Mouse (Mus musculus) embryonic facial prominence, embryonic 12.5 days (tissue): ENCODE results near the gene Nkx2-1. TPM values are rescaled to one million over a fixed set of nuclear protein-coding genes. Genes with fewer than 3 reads are reported as not detected.

Experiments
- ATAC-seq: fragments of 200-750 bp; cut with Nextera tagmentation; 2 replicates; pipeline ENCODE4 v1.8.0; 2017; ENCODE audit not compliant: insufficient number of reproducible peaks, insufficient read depth, low FRiP score, low TSS enrichment
- H3K27ac ChIP-seq: fragments of 300-500 bp; sonication (generic); 2 replicates; pipeline ENCODE4 v1.5.1; 2016; ENCODE audit warnings: mild to moderate bottlenecking
- H3K27me3 ChIP-seq: fragments of 300-500 bp; sonication (generic); 2 replicates; pipeline ENCODE4 v1.6.1; 2016; ENCODE audit warnings: mild to moderate bottlenecking, moderate library complexity
- H3K36me3 ChIP-seq: fragments of 300-500 bp; sonication (generic); 2 replicates; pipeline ENCODE4 v1.6.1; 2016; ENCODE audit warnings: mild to moderate bottlenecking
- H3K4me1 ChIP-seq: fragments of 300-500 bp; sonication (generic); 2 replicates; pipeline ENCODE4 v1.6.1; 2016
- H3K4me2 ChIP-seq: fragments of 300-500 bp; sonication (generic); replicated peaks from 2 replicates; pipeline ENCODE4 v1.6.1; 2016; ENCODE audit warnings: mild to moderate bottlenecking, moderate library complexity
- H3K4me3 ChIP-seq: fragments of 300-500 bp; sonication (generic); 2 replicates; pipeline ENCODE4 v1.5.1; 2016; ENCODE audit warnings: mild to moderate bottlenecking
- H3K9ac ChIP-seq: fragments of 300-500 bp; sonication (generic); 2 replicates; pipeline ENCODE4 v1.6.1; 2016; ENCODE audit warnings: mild to moderate bottlenecking, moderate library complexity
- H3K9me3 ChIP-seq: fragments of 300-500 bp; sonication (generic); 2 replicates; pipeline ENCODE4 v1.6.1; 2016; ENCODE audit warnings: mild to moderate bottlenecking, moderate library complexity
- WGBS: fragments of 180-500 bp; shearing (Covaris S2); methylation state at CpG from one replicate; pipeline ENCODE4 v1.1.7; 2016; 5-methylcytosine and 5-hydroxymethylcytosine counted together
- polyA plus RNA-seq: library from polyadenylated mRNA; unstranded; fragments of >200 nt; fragmentation: Nextera tagmentation; extraction: Ambion mirVana; gene quantifications from 2 replicates; pipeline ENCODE4 v1.2.1, GENCODE M21; 2016

The Nkx2-1 gene
- 1.6 and 4.4 TPM in 2 replicates for polyA plus RNA-seq

- peaks cover 93% of the 10 kb centered on the region for H3K27me3 ChIP-seq
- 1% methylated on average over 11 of the region's 11 CpGs for WGBS
- no peaks in the 10 kb centered on the region for H3K9me3 ChIP-seq
- no peak for ATAC-seq
- H3K27ac ChIP-seq, result no peak within 1 kb of the TSS
- no peak within 1 kb of the TSS for H3K9ac ChIP-seq
- H3K36me3 ChIP-seq, result no peaks in the 10 kb centered on the region
- H3K4me1 ChIP-seq, result peaks cover 10% of the 10 kb centered on the region; the same call in 1 of the 2 replicates
- peak within 1 kb of the TSS; percentile 18; the same call in 1 of the 2 replicates for H3K4me3 ChIP-seq
- peak within 1 kb of the TSS; percentile 21; the same call in 1 of the 2 replicates for H3K4me2 ChIP-seq
These were observed at the start of gene Nkx2-1 for GRCm38 (mm10) chr12:56536884-56537265. TSS of gene Nkx2-1 (minus strand) at chr12:56536908.

- Histone ChIP-seq H3K27ac (no peak overlapping the region), H3K27me3 (peaks cover 69% of the 10 kb centered on the region), H3K4me2 (no peak overlapping the region), H3K9ac (no peak overlapping the region), H3K4me3 (no peak overlapping the region), H3K9me3 (no peaks in the 10 kb centered on the region), H3K4me1 (no peaks in the 10 kb centered on the region), H3K36me3 (no peaks in the 10 kb centered on the region)
- no peak for ATAC-seq
- WGBS, result under 1% methylated on average over 14 of the region's 14 CpGs
These were observed 4.4 kb upstream of the Nkx2-1 start for GRCm38 (mm10) chr12:56541068-56541467.

GRCm38 (mm10) chr12:56540591-56540990 lies 3.9 kb upstream of the Nkx2-1 start:
- Histone ChIP-seq H3K4me3 (no peak overlapping the region), H3K9me3 (no peaks in the 10 kb centered on the region), H3K4me1 (0 out of 2 replicates have a peak, but pooled peaks cover 3% of the 10 kb centered on the region), H3K4me2 (no peak overlapping the region), H3K36me3 (no peaks in the 10 kb centered on the region), H3K9ac (no peak overlapping the region), H3K27me3 (peaks cover 74% of the 10 kb centered on the region), H3K27ac (no peak overlapping the region)
- ATAC-seq, result no peak
- 2% methylated on average over 10 of the region's 10 CpGs for WGBS

- H3K27me3 ChIP-seq, result peaks cover 89% of the 10 kb centered on the region
These were observed 1.9 kb upstream of the Nkx2-1 start for GRCm38 (mm10) chr12:56538601-56539000.

GRCm38 (mm10) chr12:56537931-56538330 lies 1.2 kb upstream of the Nkx2-1 start:
- no peak overlapping the region for H3K4me3 ChIP-seq
- H3K36me3 ChIP-seq, result no peaks in the 10 kb centered on the region
- no peak overlapping the region for H3K27ac ChIP-seq
- peaks cover 96% of the 10 kb centered on the region for H3K27me3 ChIP-seq
- WGBS, result 3% methylated on average over 6 of the region's 6 CpGs
- no peak overlapping the region for H3K9ac ChIP-seq
- H3K4me1 ChIP-seq, result peaks cover 9% of the 10 kb centered on the region; the same call in 1 of the 2 replicates
- no peak for ATAC-seq
- no peak overlapping the region for H3K4me2 ChIP-seq
- H3K9me3 ChIP-seq, result no peaks in the 10 kb centered on the region

More at GRCm38 (mm10) chr12:56538601-56539000, 1.9 kb upstream of the Nkx2-1 start:
- no peak overlapping the region for H3K27ac ChIP-seq
- no peak overlapping the region for H3K4me3 ChIP-seq
- 6% methylated on average over 3 of the region's 3 CpGs for WGBS
- 0 out of 2 replicates have a peak, but pooled peaks cover 7% of the 10 kb centered on the region for H3K4me1 ChIP-seq
- no peak overlapping the region for H3K9ac ChIP-seq
- ATAC-seq, result no peak
- H3K36me3 ChIP-seq, result no peaks in the 10 kb centered on the region
- no peak overlapping the region for H3K4me2 ChIP-seq
- no peaks in the 10 kb centered on the region for H3K9me3 ChIP-seq

- Histone ChIP-seq H3K9ac (no peak overlapping the region), H3K4me2 (no peak overlapping the region), H3K36me3 (no peaks in the 10 kb centered on the region), H3K27ac (no peak overlapping the region), H3K27me3 (peaks cover 94% of the 10 kb centered on the region), H3K4me3 (no peak overlapping the region), H3K4me1 (peaks cover 10% of the 10 kb centered on the region; the same call in 1 of the 2 replicates), H3K9me3 (no peaks in the 10 kb centered on the region)
- no peak for ATAC-seq
- WGBS, result 1% methylated on average over 19 of the region's 19 CpGs
These were observed 634 bp upstream of the Nkx2-1 start for GRCm38 (mm10) chr12:56537342-56537741.

GRCm38 (mm10) chr12:56536174-56536883 lies 379 bp downstream of the Nkx2-1 start:
- H3K9me3 ChIP-seq, result no peaks in the 10 kb centered on the region
- H3K4me1 ChIP-seq, result peaks cover 10% of the 10 kb centered on the region; the same call in 1 of the 2 replicates
- peak overlapping the region; percentile 18; the same call in 1 of the 2 replicates for H3K4me3 ChIP-seq
- H3K36me3 ChIP-seq, result no peaks in the 10 kb centered on the region
- H3K4me2 ChIP-seq, result peak overlapping the region; percentile 21; the same call in 1 of the 2 replicates
- H3K9ac ChIP-seq, result no peak overlapping the region
- ATAC-seq, result no peak
- H3K27me3 ChIP-seq, result peaks cover 87% of the 10 kb centered on the region
- no peak overlapping the region for H3K27ac ChIP-seq
- under 1% methylated on average over 44 of the region's 44 CpGs for WGBS

GRCm38 (mm10) chr12:56535411-56536173 lies 1.1 kb downstream of the Nkx2-1 start:
- no peak overlapping the region for H3K9ac ChIP-seq
- peaks cover 10% of the 10 kb centered on the region; the same call in 1 of the 2 replicates for H3K4me1 ChIP-seq
- no peaks in the 10 kb centered on the region for H3K9me3 ChIP-seq
- ATAC-seq, result no peak
- H3K4me3 ChIP-seq, result peak overlapping the region; percentile 18; the same call in 1 of the 2 replicates
- WGBS, result 1% methylated on average over 23 of the region's 36 CpGs
- H3K27me3 ChIP-seq, result peaks cover 87% of the 10 kb centered on the region
- H3K27ac ChIP-seq, result no peak overlapping the region
- H3K4me2 ChIP-seq, result peak overlapping the region; percentile 21; the same call in 1 of the 2 replicates
- H3K36me3 ChIP-seq, result no peaks in the 10 kb centered on the region

- under 1% methylated on average over 62 of the region's 62 CpGs for WGBS
- Histone ChIP-seq H3K4me3 (peak overlapping the region; percentile 25), H3K9me3 (no peaks in the 10 kb centered on the region), H3K27ac (no peak overlapping the region), H3K9ac (no peak overlapping the region), H3K36me3 (no peaks in the 10 kb centered on the region), H3K4me2 (peak overlapping the region; percentile 41), H3K4me1 (peaks cover 10% of the 10 kb centered on the region; the same call in 1 of the 2 replicates), H3K27me3 (peaks cover 87% of the 10 kb centered on the region)
- ATAC-seq, result no peak
These were observed 1.9 kb downstream of the Nkx2-1 start for GRCm38 (mm10) chr12:56534651-56535326.

GRCm38 (mm10) chr12:56534311-56534650 lies 2.4 kb downstream of the Nkx2-1 start:
- H3K9ac ChIP-seq, result no peak overlapping the region
- peak overlapping the region; percentile 41 for H3K4me2 ChIP-seq
- peaks cover 10% of the 10 kb centered on the region; the same call in 1 of the 2 replicates for H3K4me1 ChIP-seq
- H3K9me3 ChIP-seq, result no peaks in the 10 kb centered on the region
- H3K27me3 ChIP-seq, result peaks cover 87% of the 10 kb centered on the region
- WGBS, result under 1% methylated on average over 24 of the region's 24 CpGs
- H3K27ac ChIP-seq, result no peak overlapping the region
- H3K36me3 ChIP-seq, result no peaks in the 10 kb centered on the region
- H3K4me3 ChIP-seq, result peak overlapping the region; percentile 25
- ATAC-seq, result no peak
